Mouse (Mus musculus): ENCODE results near the gene Taf6l.

DNA sequence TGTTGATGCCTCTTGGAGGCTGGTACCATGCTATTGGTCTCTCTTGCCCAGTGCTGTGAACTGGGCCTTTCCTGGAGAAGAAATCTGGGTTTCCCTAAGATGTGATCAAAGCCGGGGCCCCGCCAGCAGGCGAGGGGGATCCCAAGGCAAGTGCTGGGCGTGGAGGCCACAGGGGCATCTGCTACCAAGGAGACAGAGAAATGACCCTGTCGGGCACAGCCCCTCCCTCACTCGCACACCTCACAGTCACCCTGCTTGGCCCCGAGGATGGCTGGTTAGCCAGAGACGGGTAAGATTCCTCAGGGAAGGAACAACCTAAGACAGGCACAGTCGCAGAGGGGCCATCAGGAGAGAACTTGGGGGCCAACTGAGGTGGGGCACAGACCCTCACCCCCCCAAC, 20.7 kb downstream of the Taf6l start:
- TF ChIP-seq CTCF (IDR thresholded peaks at IDR 0.05): no peak
- no peak for TF ChIP-seq EP300 (IDR thresholded peaks at IDR 0.05)

Measured in lung, postnatal 0 days (tissue).